Mouse (Mus musculus): ENCODE data around the gene Spg7. TPM values are rescaled to one million over a fixed set of nuclear protein-coding genes. Genes with fewer than 3 reads are reported as not detected.

Gene Spg7
- polyA plus RNA-seq, 1 experiment, result 50.3 TPM

DNA sequence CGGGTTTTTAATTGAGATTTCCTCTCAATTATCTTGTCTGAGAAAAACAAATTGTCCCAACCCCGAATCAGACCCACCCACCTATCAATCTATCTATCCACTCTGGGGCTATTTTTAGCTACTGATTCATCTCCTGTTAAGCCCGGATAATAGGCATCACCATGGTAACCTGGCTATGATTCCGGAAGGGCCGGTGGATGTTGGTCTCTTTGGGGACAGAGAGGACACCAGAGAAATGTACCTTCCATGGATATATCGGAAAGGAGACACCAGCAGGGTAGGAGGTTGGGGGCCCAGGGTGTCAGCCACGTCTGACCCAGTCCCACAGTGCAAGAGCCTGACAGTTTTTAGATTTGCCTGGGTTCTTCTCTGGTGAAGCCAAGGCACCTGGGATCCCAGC, 72.7 kb downstream of the Spg7 start:
- TF ChIP-seq GATA1 (IDR thresholded peaks at IDR 0.05; ENCODE audit: low read length), result no peak

DNA sequence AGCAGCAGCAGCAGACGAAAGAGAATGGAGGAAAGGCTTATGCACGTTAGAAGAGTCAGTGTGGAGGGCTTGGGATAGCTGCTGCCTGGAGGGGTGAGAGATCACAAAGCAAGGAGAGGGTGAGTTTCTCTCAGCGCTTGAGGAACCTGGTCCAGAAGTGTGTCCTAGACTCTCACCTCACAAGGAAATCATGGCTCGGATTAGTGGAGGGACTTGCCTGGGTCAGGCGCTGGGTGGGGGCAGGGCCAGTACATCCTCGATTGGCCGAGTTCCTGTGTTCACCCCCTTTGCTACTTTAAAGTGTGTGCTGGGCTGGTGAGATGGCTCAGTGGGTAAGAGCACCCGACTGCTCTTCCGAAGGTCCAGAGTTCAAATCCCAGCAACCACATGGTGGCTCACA, 73.1 kb downstream of the Spg7 start:
- no peak for TF ChIP-seq GATA1 (IDR thresholded peaks at IDR 0.05; ENCODE audit: low read length)

DNA sequence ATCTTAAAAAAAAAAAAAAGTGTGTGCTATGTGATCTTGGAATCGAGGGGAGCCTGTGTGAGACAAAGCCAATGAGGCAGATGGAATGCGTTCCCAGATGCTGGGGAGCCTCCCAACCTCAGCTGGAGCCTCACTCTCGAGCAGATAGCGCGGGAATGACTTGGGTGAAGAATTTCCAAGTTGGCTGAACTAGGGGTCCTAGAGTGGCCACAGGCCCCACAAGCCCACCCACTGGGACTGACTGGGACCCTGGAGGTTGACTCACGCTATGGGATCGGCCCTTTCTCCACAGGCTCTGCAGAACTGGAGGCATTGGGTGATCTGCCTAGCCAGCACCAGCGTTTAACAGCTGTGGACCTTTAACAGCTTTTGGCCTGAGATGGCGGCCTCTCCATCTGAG, 73.5 kb downstream of the Spg7 start:
- no peak for TF ChIP-seq GATA1 (IDR thresholded peaks at IDR 0.05; ENCODE audit: low read length)

DNA sequence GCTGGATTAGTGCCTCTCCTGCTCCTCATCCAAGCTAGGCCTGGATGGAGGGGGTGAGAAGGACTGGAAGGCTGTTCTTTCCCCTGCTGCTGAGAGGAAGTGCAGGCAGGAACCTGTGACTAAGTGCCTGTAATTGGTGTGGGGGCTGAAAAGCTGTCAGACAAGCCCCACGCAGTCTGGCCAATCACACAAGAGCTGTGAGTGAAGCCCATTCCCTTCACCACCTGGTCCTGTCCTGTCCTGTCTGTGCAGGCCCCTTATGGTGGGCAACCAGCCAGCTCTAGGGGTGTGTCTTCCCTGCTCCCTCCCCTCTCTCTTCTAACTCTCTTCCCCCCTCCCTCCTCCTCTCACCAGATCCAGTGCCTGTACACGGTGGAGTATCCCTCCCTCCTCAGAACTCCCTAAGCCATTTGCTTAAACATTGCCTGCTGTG, 74.9 kb downstream of the Spg7 start:
- no peak for TF ChIP-seq GATA1 (IDR thresholded peaks at IDR 0.05; ENCODE audit: low read length)

DNA sequence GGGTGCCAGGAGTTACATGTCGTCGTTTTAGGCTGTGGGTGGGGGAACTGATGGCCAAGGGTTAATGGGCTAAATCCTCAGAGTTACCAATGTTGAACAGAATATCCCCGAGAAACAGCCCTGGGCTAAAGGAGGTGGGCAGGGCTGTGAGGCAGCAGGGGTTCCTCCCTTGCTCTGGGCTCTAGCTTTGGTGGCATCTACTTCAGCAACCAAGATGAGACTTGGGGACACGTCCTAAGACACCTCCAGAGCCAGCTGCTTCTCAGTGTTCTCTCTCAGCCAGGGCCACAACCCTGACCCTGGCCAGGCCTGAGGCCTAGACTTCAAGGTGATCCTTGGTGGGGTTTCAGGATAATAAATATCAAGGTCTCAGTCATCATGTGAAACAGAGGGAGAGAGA, 76.0 kb downstream of the Spg7 start:
- TF ChIP-seq GATA1 (IDR thresholded peaks at IDR 0.05; ENCODE audit: low read length), result no peak

DNA sequence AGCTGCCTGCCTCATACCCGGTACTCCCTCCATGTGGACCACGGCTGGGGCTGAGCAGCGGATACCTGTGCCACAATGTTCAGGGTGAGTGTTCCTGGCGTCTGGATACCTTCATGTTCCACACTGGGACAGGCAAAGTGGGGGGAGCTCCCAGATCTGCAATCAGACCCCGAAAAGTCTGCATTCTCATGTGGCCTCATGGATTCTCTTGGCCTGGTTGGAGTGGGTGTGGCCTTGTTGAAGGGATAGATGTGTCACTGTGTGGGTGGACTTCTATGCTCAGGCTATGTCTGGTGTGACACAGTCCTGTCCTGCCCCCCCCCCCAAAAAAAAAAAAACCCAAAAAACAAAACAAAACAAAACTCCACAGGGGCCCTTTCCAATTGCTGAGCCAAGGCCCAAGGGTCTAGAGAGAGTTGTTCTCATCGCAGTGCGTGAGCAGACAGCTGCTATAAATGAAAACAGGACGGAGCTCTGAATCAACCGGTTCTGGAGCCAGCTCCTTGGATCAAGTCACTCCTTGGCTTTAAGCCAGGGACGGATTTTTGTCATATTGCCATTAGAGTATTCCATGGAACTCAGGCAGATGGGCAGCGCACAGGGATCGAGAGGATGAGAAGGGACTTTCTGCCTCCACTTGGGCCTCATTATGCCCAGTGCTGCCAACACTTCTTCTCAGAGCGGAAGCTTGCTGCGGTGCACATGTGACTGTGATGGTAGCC, 79.2 kb downstream of the Spg7 start:
- TF ChIP-seq GATA1 (IDR thresholded peaks at IDR 0.05; ENCODE audit: low read length), result no peak

DNA sequence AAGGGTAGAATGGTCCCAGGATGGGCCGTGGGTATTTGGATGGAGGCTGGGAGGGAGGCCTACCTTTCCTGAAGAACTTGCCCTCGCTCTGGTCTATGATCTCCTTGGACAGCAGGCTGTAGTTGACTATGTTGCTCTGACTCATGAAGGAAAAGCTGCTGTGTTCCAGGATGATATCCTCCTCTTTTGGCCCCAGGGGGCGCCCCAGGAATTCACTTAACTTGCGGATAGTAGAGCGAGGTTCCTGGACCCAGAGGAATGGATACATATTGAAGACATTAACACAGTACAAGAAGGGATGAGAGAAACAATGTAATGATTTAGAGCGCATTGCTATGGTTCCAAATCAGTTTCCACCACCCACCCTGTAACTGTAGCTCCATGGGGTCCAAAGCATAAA, 82.5 kb downstream of the Spg7 start:
- no peak for TF ChIP-seq GATA1 (IDR thresholded peaks at IDR 0.05; ENCODE audit: low read length)

DNA sequence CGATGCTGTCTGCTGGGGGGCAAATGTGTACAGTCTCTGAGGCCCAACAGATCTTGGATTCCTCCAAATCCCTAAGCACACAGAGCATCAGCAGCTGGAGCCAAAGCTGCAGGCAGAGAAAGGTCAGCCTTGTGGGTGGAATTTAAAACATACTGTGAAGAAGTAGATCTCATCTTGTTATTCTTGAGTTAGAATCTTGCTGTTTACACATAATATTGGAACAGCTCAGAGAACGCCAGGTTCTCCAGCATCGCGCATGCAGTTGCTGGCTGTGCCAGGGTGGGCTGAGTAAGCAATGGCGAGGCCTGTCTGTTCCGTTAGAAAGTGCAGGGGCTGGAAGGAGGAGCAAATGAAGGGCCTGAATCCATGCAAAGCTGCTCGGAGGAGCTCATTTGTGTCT, 83.6 kb downstream of the Spg7 start:
- TF ChIP-seq GATA1 (IDR thresholded peaks at IDR 0.05; ENCODE audit: low read length), result no peak

Other genes starting within 250 kb of the Spg7 start
- gene Cdh15, start 215.0 kb upstream of the Spg7 start, polyA plus RNA-seq (2012), result not detected in 2 replicates
- gene Ankrd11, start 20.7 kb upstream of the Spg7 start, polyA plus RNA-seq (2012), result 116 and 137 TPM in 2 replicates
- gene Rpl13, start 39.4 kb downstream of the Spg7 start, polyA plus RNA-seq (2012), result 3,898 and 4,864 TPM in 2 replicates
- gene Cpne7, start 54.4 kb downstream of the Spg7 start, polyA plus RNA-seq (2012), result 15.3 and 20.9 TPM in 2 replicates
- not detected in 2 replicates for gene Sult5a1, start 95.4 kb downstream of the Spg7 start, polyA plus RNA-seq (2012)
- not detected in 2 replicates for gene Dpep1, start 123.3 kb downstream of the Spg7 start, polyA plus RNA-seq (2012)
- 46.9 and 51.5 TPM in 2 replicates for gene Chmp1a, start 149.8 kb downstream of the Spg7 start, polyA plus RNA-seq (2012)
- gene Spata33, start 149.9 kb downstream of the Spg7 start, polyA plus RNA-seq (2012), result 0.21 and 0.54 TPM in 2 replicates
- 69.4 and 91.1 TPM in 2 replicates for gene Cdk10, start 161.9 kb downstream of the Spg7 start, polyA plus RNA-seq (2012)
- gene Spata2l, start 173.3 kb downstream of the Spg7 start, polyA plus RNA-seq (2012), result 4.9 and 6.5 TPM in 2 replicates
- 7.1 and 8.6 TPM in 2 replicates for gene Zfp276, start 191.3 kb downstream of the Spg7 start, polyA plus RNA-seq (2012)
- gene Vps9d1, start 191.4 kb downstream of the Spg7 start, polyA plus RNA-seq (2012), result 65.3 and 87.9 TPM in 2 replicates